Mouse (Mus musculus) lung, adult 2 months (tissue): Measurements from ENCODE around the gene Fabp3.

Source experiments
- CTCF ChIP-seq: fragments of 200-500 bp; IDR thresholded peaks from 2 replicates; pipeline ENCODE4 v1.5.1; 2011; ENCODE audit warnings: mild to moderate bottlenecking, low read length, control low read depth; ENCODE audit not compliant: insufficient read depth
- POLR2A ChIP-seq: fragments of 200-500 bp; IDR thresholded peaks from 2 replicates; pipeline ENCODE4 v1.6.1; 2011; ENCODE audit warnings: low read depth, mild to moderate bottlenecking, control low read depth, low read length, borderline replicate concordance; ENCODE audit errors: extremely low read depth

DNA sequence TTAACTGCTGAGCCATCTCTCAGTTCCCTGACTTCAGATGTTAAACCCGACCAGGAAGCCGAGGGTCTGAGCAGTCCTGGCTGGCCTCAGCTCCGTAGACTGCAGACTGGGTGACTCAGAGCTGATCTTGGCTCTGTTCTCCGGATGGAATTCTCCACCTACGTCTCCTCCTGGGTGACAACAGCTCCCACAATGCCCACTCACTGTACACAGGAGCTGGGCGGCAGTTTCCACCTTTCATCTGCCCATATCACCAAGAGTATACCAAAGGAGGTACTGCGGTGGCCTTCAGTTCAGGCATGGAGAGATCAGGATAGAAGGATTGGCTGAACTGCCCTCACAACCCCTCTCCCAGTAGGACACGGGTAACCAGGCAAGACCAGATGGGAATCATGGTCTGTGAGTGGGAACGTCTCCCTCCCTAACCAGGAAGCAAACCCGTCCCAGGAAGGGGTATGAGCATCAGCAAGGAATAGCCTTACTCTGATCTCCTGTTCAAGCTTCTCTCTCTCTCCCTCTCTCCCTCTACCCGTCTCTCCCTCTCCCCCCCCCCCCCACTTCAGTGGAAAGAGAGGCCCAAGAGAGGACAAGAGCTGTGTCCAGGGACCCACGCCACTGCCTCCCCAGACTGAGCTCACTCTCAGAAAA is 34.6 kb upstream of the Fabp3 start:
- TF ChIP-seq CTCF (no peak), POLR2A (no peak)
